Mouse (Mus musculus) embryonic facial prominence, embryonic 10.5 days (tissue): ENCODE measurements around the gene Spag6. TPM values are rescaled to one million over a fixed set of nuclear protein-coding genes. Genes with fewer than 3 reads are reported as not detected.

ENCODE experiments used
- polyA plus RNA-seq: library from polyadenylated mRNA; unstranded; fragments of >200 nt; fragmentation: Nextera tagmentation; extraction: Ambion mirVana; gene quantifications from 2 replicates; pipeline ENCODE4 v1.2.1, GENCODE M21; 2016

The Spag6 gene
- polyA plus RNA-seq, 1 experiment from 2014 or later, result 0.25 TPM

Other genes with a start within 250 kb of the Spag6 start
- 99.3 and 116 TPM in 2 replicates for gene Commd3, start 21.6 kb upstream of the Spag6 start, polyA plus RNA-seq
- 26.3 and 26.6 TPM in 2 replicates for gene Bmi1, start 17.0 kb upstream of the Spag6 start, polyA plus RNA-seq